ENCODE assay signal across 8 mouse cellular contexts in the genomic region with DNA sequence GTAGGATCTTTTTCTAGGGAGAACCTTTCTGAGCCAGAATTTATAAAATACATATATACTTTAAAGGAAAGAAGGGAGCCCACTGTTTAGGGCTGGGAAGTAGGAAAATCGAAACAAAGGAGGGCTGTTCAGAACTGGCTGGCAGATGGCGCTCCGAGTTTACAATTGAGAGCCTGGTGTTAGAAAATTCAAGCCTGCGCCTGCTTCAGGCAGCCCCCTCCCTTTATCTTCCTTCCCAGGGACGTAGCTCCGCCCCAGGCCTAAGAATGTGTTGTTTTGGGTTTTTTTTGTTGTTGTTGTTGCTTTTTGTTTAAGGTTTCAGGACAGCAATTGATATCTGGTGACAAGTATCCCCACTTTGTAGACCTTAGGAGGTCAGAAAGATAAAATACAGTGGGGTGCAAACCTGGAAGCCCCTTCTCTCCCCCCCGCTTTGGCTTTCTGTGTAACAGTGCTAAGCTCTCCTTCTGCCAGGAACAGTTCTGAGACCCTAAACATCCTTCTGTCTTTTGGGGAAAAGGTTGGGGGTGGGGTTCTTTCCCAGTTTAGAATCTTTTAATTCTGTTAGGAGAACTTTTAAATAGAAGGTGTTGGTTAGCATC. TPM values are rescaled to one million over a fixed set of nuclear protein-coding genes. Genes with fewer than 3 reads are reported as not detected.
A peak's percentile ranks its signal among the peaks of the same experiment; 100 is the strongest.
DNase-seq lines count a peak whose midpoint lies in the region; ATAC-seq and TF ChIP-seq lines count a peak whose summit lies in the region.

No protein-coding gene starts in this region.

- TF ChIP-seq CTCF in G1E (IDR thresholded peaks at IDR 0.05; ENCODE audit: low read depth, low read length) = no peak

- no peaks in the 10 kb centered on the region for H3K27me3 ChIP-seq in G1E (ENCODE audit: insufficient read depth, low read length)
- no peaks in the 10 kb centered on the region for H3K27me3 ChIP-seq in embryonic facial prominence, embryonic 12.5 days
- no peaks in the 10 kb centered on the region for H3K27me3 ChIP-seq in hindbrain, embryonic 15.5 days
- H3K27me3 ChIP-seq in limb, embryonic 10.5 days (ENCODE audit: low read depth, poor library complexity, severe bottlenecking) = no peaks in the 10 kb centered on the region
- H3K27me3 ChIP-seq in midbrain, embryonic 12.5 days = no peaks in the 10 kb centered on the region; the same call in 1 of the 2 replicates

- peaks cover 21% of the 10 kb centered on the region for H3K4me1 ChIP-seq in G1E (ENCODE audit: insufficient read depth, low read depth, low read length)
- peaks cover 9% of the 10 kb centered on the region for H3K4me1 ChIP-seq in embryonic facial prominence, embryonic 12.5 days
- H3K4me1 ChIP-seq in hindbrain, embryonic 15.5 days (replicated peaks) = no peaks in the 10 kb centered on the region
- H3K4me1 ChIP-seq in limb, embryonic 10.5 days = peaks cover 17% of the 10 kb centered on the region
- H3K4me1 ChIP-seq in midbrain, embryonic 12.5 days = 0 out of 2 replicates have a peak, but pooled peaks cover 4% of the 10 kb centered on the region

- H3K4me2 ChIP-seq in embryonic facial prominence, embryonic 12.5 days (replicated peaks) = no peak overlapping the region
- H3K4me2 ChIP-seq in hindbrain, embryonic 15.5 days = no peak overlapping the region
- no peak overlapping the region for H3K4me2 ChIP-seq in midbrain, embryonic 12.5 days (replicated peaks)

- peak; percentile 68; the same call in 1 of the 2 replicates for ATAC-seq in G1E (ENCODE audit: extremely low read depth, insufficient number of reproducible peaks, low FRiP score, poor library complexity, severe bottlenecking)
- peak; percentile 48; the same call in 1 of the 2 replicates for ATAC-seq in embryonic facial prominence, embryonic 12.5 days (ENCODE audit: insufficient number of reproducible peaks, insufficient read depth, low FRiP score, low TSS enrichment)
- peak; percentile 77 for ATAC-seq in hindbrain, embryonic 15.5 days (ENCODE audit: low FRiP score, low read depth)
- ATAC-seq in midbrain, embryonic 12.5 days (ENCODE audit: low FRiP score, low read depth) = peak; percentile 82

- peak overlapping the region; percentile 12; the same call in 1 of the 2 replicates for H3K27ac ChIP-seq in embryonic facial prominence, embryonic 12.5 days
- no peak overlapping the region for H3K27ac ChIP-seq in hindbrain, embryonic 15.5 days (replicated peaks)
- H3K27ac ChIP-seq in limb, embryonic 10.5 days = peak overlapping the region; percentile 77
- H3K27ac ChIP-seq in midbrain, embryonic 12.5 days (replicated peaks) = no peak overlapping the region

- no peaks in the 10 kb centered on the region for H3K9me3 ChIP-seq in G1E (replicated peaks)
- H3K9me3 ChIP-seq in embryonic facial prominence, embryonic 12.5 days = no peaks in the 10 kb centered on the region
- no peaks in the 10 kb centered on the region for H3K9me3 ChIP-seq in hindbrain, embryonic 15.5 days
- no peaks in the 10 kb centered on the region for H3K9me3 ChIP-seq in limb, embryonic 10.5 days (replicated peaks)
- H3K9me3 ChIP-seq in midbrain, embryonic 12.5 days = no peaks in the 10 kb centered on the region

- no peak overlapping the region for H3K4me3 ChIP-seq in G1E (ENCODE audit: low read depth, low read length)
- H3K4me3 ChIP-seq in embryonic facial prominence, embryonic 12.5 days = no peak overlapping the region
- H3K4me3 ChIP-seq in hindbrain, embryonic 15.5 days = no peak overlapping the region
- H3K4me3 ChIP-seq in limb, embryonic 10.5 days = no peak overlapping the region
- H3K4me3 ChIP-seq in midbrain, embryonic 12.5 days = no peak overlapping the region

- WGBS in embryonic facial prominence, embryonic 12.5 days = 13% methylated on average over 7 of the region's 7 CpGs
- WGBS in hindbrain, embryonic 15.5 days = 14% methylated on average over 7 of the region's 7 CpGs
- WGBS in limb, embryonic 10.5 days = 14% methylated on average over 7 of the region's 7 CpGs
- WGBS in midbrain, embryonic 12.5 days = 12% methylated on average over 7 of the region's 7 CpGs

- H3K9ac ChIP-seq in embryonic facial prominence, embryonic 12.5 days = no peak overlapping the region
- H3K9ac ChIP-seq in hindbrain, embryonic 15.5 days = no peak overlapping the region
- H3K9ac ChIP-seq in midbrain, embryonic 12.5 days (replicated peaks) = no peak overlapping the region; the same call in 1 of the 2 replicates

- DNase-seq in cerebellum, adult 9-10 months = peak; percentile 25
- no peak for DNase-seq in cerebellum, adult 11-12 months
- no peak for DNase-seq in G1E (ENCODE audit: low spot score)
- DNase-seq in limb, embryonic 10.5 days (ENCODE audit: low spot score) = peak; percentile 76
- DNase-seq in thymus, postnatal 14 days = peak; percentile 62

- peaks cover 75% of the 10 kb centered on the region for H3K36me3 ChIP-seq in G1E (replicated peaks)
- H3K36me3 ChIP-seq in embryonic facial prominence, embryonic 12.5 days = no peaks in the 10 kb centered on the region
- no peaks in the 10 kb centered on the region for H3K36me3 ChIP-seq in hindbrain, embryonic 15.5 days
- no peaks in the 10 kb centered on the region for H3K36me3 ChIP-seq in limb, embryonic 10.5 days
- H3K36me3 ChIP-seq in midbrain, embryonic 12.5 days = no peaks in the 10 kb centered on the region

RNA-seq across cellular contexts. Expression of gene Gnas, which starts 26.9 kb away (rescaled TPM):
- total RNA-seq in G1E (2014; fragmentation: Nextera tagmentation) (1,040 and 1,097 TPM in 2 replicates), G1E (2017) (452 and 490 TPM in 2 replicates)
- 935 and 1,094 TPM in 2 replicates for polyA plus RNA-seq in G1E (2012)
- 1,926 and 2,042 TPM in 2 replicates for polyA plus RNA-seq in embryonic facial prominence, embryonic 12.5 days (2016; fragmentation: Nextera tagmentation; extraction: Ambion mirVana)
- polyA plus RNA-seq in hindbrain, embryonic 15.5 days (2015; fragmentation: Nextera tagmentation; extraction: Ambion mirVana) = 1,606 and 1,659 TPM in 2 replicates
- 1,045 and 1,269 TPM in 2 replicates for polyA plus RNA-seq in limb, embryonic 10.5 days (2016; fragmentation: Nextera tagmentation; extraction: Ambion mirVana)
- 1,415 and 1,424 TPM in 2 replicates for polyA plus RNA-seq in midbrain, embryonic 12.5 days (2016; fragmentation: Nextera tagmentation; extraction: Ambion mirVana)

RNA-seq across cellular contexts. Expression of gene Gm20721, which starts 35.5 kb away (rescaled TPM):
- total RNA-seq in G1E (2014; fragmentation: Nextera tagmentation) (not detected in 2 replicates), G1E (2017) (8.6 and 9.0 TPM in 2 replicates)
- polyA plus RNA-seq in G1E (2012) = 0.99 and 1.3 TPM in 2 replicates
- polyA plus RNA-seq in embryonic facial prominence, embryonic 12.5 days (2016; fragmentation: Nextera tagmentation; extraction: Ambion mirVana) = 17.3 and 19.9 TPM in 2 replicates
- polyA plus RNA-seq in hindbrain, embryonic 15.5 days (2015; fragmentation: Nextera tagmentation; extraction: Ambion mirVana) = 11.8 and 13.1 TPM in 2 replicates
- polyA plus RNA-seq in limb, embryonic 10.5 days (2016; fragmentation: Nextera tagmentation; extraction: Ambion mirVana) = 14.9 and 15.2 TPM in 2 replicates
- 7.4 and 8.8 TPM in 2 replicates for polyA plus RNA-seq in midbrain, embryonic 12.5 days (2016; fragmentation: Nextera tagmentation; extraction: Ambion mirVana)

Comparison
In these comparisons a context has a peak if more than half of its experiments do, and no peak if none do; other contexts are left out.
1. DNase-seq: peak in cerebellum, adult 9-10 months (single experiment), limb, embryonic 10.5 days (single experiment) and thymus, postnatal 14 days (single experiment); none in cerebellum, adult 11-12 months (single experiment) and G1E (single experiment).
2. H3K27ac ChIP-seq: peak in embryonic facial prominence, embryonic 12.5 days (single experiment) and limb, embryonic 10.5 days (single experiment); none in hindbrain, embryonic 15.5 days (single experiment) and midbrain, embryonic 12.5 days (single experiment).
3. Peak in every context shown above with its lines, with median percentiles within 50 percentile points of each other: ATAC-seq.